Mouse (Mus musculus) neural tube, embryonic 11.5 days (tissue): ENCODE data around the gene Coro6. TPM values are rescaled to one million over a fixed set of nuclear protein-coding genes. Genes with fewer than 3 reads are reported as not detected.

ENCODE experiments used
- ATAC-seq: fragments of 200-750 bp; cut with Nextera tagmentation; 2 replicates; pipeline ENCODE4 v1.8.0; 2017; ENCODE audit warnings: moderate number of reproducible peaks, mild to moderate bottlenecking, moderate TSS enrichment, moderate library complexity; ENCODE audit not compliant: insufficient read depth, low FRiP score, low TSS enrichment
- DNase-seq: peaks from one replicate; pipeline ENCODE4 v3.0.0-alpha.2; 2015; ENCODE audit warnings: low spot score
- H3K27ac ChIP-seq: fragments of 300-500 bp; sonication (generic); 2 replicates; pipeline ENCODE4 v1.5.1; 2014; ENCODE audit warnings: low read depth, mild to moderate bottlenecking, low read length
- H3K27me3 ChIP-seq: fragments of 300-500 bp; sonication (generic); 2 replicates; pipeline ENCODE4 v1.6.1; 2014; ENCODE audit warnings: mild to moderate bottlenecking, low read length, mixed read lengths; ENCODE audit not compliant: control insufficient read depth, insufficient read depth
- H3K36me3 ChIP-seq: fragments of 300-500 bp; sonication (generic); 2 replicates; pipeline ENCODE4 v1.6.1; 2014; ENCODE audit warnings: mild to moderate bottlenecking, low read length, moderate library complexity, mixed read lengths; ENCODE audit not compliant: control insufficient read depth, insufficient read depth
- H3K4me1 ChIP-seq: fragments of 300-500 bp; sonication (generic); 2 replicates; pipeline ENCODE4 v1.6.1; 2014; ENCODE audit warnings: low read length, mixed read lengths; ENCODE audit not compliant: control insufficient read depth, insufficient read depth
- H3K4me2 ChIP-seq: fragments of 300-500 bp; sonication (generic); 2 replicates; pipeline ENCODE4 v1.6.1; 2014; ENCODE audit warnings: low read depth, mild to moderate bottlenecking, moderate library complexity
- H3K4me3 ChIP-seq: fragments of 300-500 bp; sonication (generic); 2 replicates; pipeline ENCODE4 v1.5.1; 2014; ENCODE audit warnings: low read depth, low read length
- H3K9ac ChIP-seq: fragments of 300-500 bp; sonication (generic); 2 replicates; pipeline ENCODE4 v1.6.1; 2014; ENCODE audit warnings: mild to moderate bottlenecking, low read length
- H3K9me3 ChIP-seq: fragments of 300-500 bp; sonication (generic); 2 replicates; pipeline ENCODE4 v1.6.1; 2016; ENCODE audit warnings: low read length; ENCODE audit not compliant: control insufficient read depth
- WGBS: fragments of 180-500 bp; shearing (Covaris S2); extraction: QIAGEN DNeasy Blood & Tissue Kit; methylation state at CpG from one replicate; pipeline ENCODE4 v1.1.7; 2014; 5-methylcytosine and 5-hydroxymethylcytosine counted together
- polyA plus RNA-seq: library from polyadenylated mRNA; unstranded; fragments of >200 nt; fragmentation: Nextera tagmentation; extraction: Ambion mirVana; gene quantifications from 2 replicates; pipeline ENCODE4 v1.2.1, GENCODE M21; 2014

The Coro6 gene
- polyA plus RNA-seq, 1 experiment from 2014 or later = 0.41 TPM

DNA sequence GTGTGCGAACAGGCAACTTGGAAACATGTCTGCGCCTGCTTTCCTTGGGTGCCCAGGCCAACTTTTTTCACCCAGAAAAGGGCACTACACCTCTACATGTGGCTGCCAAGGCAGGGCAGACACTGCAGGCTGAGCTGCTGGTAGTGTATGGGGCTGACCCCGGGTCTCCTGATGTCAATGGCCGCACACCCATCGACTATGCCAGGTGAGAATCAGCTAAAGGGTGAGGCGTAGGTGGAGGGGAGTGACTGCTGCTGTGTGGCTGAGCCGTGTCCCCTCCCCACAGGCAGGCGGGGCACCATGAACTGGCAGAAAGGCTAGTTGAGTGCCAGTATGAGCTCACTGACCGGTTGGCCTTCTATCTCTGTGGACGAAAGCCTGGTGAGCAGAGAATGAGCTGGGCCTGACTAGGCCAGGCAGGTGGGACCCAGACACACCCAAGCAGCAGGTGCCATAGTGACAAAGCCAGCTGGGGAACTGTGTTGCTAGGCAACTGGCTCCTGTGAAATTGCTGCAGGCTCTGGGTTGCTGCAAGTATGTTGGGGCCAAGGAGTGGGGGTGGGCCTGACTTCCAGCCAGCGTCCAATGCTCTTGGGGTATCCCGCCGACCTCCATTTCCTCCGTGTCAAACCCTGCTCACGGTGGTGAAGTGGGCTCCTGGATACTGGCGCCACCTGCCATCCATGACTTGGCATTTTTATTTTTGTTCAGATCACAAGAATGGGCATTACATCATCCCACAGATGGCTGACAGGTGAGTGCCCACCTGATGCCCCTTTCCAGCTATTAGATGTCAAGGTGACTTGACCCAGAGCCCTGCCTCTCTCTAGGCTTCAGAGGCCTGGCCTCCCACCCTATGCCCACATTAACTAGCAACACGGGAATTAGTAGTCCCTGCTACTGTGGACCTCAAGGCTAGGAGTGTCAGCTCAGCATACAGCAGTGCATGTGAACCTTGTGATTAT is 38.4 kb downstream of the Coro6 start:
- peaks cover 11% of the 10 kb centered on the region for H3K4me1 ChIP-seq
- DNase-seq = no peak
- H3K9ac ChIP-seq = no peak overlapping the region
- no peak overlapping the region for H3K4me2 ChIP-seq
- H3K36me3 ChIP-seq = peaks cover 24% of the 10 kb centered on the region
- H3K4me3 ChIP-seq = no peak overlapping the region
- no peaks in the 10 kb centered on the region for H3K27me3 ChIP-seq
- no peak for ATAC-seq
- H3K27ac ChIP-seq = no peak overlapping the region
- H3K9me3 ChIP-seq = no peaks in the 10 kb centered on the region
- 80% methylated on average over 17 of the region's 17 CpGs for WGBS

DNA sequence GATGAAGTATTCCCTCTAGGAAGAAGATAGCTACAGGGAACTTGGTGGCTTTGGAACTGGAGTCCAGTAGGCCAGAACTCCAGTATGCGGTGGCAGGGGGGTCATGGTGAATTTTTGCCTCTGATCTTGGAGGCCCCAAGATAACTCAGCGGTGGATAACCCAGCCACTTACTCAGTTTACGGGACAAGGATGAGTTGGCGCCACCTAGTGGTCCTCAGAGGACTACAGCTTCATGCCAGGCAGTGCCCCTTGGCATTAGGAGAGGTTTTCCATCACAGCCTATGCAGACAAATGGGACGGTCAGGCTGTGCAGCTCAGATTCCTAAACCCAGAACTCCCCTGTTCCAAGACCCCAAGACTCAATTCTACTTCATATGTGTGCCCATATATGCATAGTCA is 39.2 kb downstream of the Coro6 start:
- no peak overlapping the region for H3K4me2 ChIP-seq
- no peaks in the 10 kb centered on the region for H3K27me3 ChIP-seq
- H3K4me1 ChIP-seq = peaks cover 11% of the 10 kb centered on the region
- no peak overlapping the region for H3K27ac ChIP-seq
- WGBS = 27% methylated on average over 5 of the region's 5 CpGs
- DNase-seq (peak; percentile 74), ATAC-seq (no peak)
- no peak overlapping the region for H3K9ac ChIP-seq
- H3K36me3 ChIP-seq = peaks cover 24% of the 10 kb centered on the region
- no peaks in the 10 kb centered on the region for H3K9me3 ChIP-seq
- no peak overlapping the region for H3K4me3 ChIP-seq

DNA sequence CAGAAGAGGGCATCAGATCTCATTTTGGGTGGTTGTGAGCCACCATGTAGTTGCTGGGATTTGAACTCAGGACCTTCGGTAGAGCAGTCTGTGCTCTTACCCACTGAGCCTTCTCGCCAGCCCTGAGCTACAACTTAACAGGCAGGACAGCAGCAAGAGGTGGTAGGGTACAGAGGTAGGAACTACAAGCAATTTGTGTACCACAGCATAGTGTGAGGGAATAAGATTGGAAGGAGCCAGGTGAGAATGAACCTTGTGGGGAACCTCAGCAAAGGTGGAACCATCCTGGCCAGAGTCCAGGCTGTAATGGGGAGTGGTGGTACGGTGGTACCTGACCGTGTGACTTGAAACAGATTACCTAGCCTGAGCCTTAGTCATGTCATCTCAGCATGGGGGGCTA is 39.8 kb downstream of the Coro6 start:
- 93% methylated on average over 4 of the region's 4 CpGs for WGBS
- Histone ChIP-seq H3K9ac (no peak overlapping the region), H3K27ac (no peak overlapping the region), H3K4me1 (peaks cover 9% of the 10 kb centered on the region), H3K36me3 (peaks cover 29% of the 10 kb centered on the region), H3K4me2 (no peak overlapping the region), H3K27me3 (no peaks in the 10 kb centered on the region), H3K4me3 (no peak overlapping the region), H3K9me3 (no peaks in the 10 kb centered on the region)
- DNase-seq (no peak), ATAC-seq (no peak)

DNA sequence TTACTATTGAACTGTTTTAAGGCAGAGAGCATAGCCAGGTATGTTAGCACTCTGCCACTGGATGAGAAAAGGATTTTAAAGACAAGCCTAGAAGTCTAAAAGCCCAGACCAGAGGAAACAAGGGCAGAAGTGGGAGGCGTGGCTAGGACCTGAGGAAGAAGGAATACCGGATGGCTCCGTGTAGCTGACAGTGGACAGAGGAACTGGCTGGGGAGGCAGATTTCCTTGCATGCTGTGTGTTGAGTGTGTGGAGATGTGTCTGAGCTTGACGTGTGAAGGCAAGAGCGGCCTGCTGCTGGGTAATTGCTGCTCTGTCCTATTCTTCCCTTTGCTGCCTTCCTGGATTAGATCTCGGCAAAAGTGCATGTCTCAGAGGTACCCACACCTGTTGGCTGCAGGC is 40.3 kb downstream of the Coro6 start:
- Histone ChIP-seq H3K4me3 (no peak overlapping the region), H3K9ac (no peak overlapping the region), H3K4me1 (peaks cover 5% of the 10 kb centered on the region), H3K36me3 (peaks cover 30% of the 10 kb centered on the region), H3K9me3 (no peaks in the 10 kb centered on the region), H3K4me2 (no peak overlapping the region), H3K27ac (no peak overlapping the region), H3K27me3 (no peaks in the 10 kb centered on the region)
- DNase-seq = no peak
- WGBS = 88% methylated on average over 6 of the region's 6 CpGs
- ATAC-seq = no peak

DNA sequence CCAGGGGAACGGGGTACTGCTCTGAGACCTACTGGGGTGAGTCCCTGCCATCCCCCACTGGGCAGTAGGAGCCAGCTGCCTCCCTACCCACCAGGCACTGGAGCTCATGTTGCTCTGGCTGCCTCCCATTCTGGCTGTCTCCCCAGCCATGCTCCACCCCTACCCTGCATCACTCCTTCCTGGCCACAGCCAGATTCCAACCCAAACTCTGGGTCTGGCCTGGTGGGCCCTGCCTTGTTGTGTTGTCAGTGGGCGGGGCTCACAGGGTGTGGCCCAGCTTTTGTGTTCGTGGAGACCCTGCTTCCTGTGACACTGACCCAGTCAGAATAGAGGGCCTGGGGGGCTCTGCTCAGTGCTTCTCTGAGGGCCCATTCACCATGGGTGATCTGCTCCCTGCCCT is 41.3 kb downstream of the Coro6 start:
- no peaks in the 10 kb centered on the region for H3K27me3 ChIP-seq
- H3K9ac ChIP-seq = no peak overlapping the region
- H3K36me3 ChIP-seq = peaks cover 30% of the 10 kb centered on the region
- no peak overlapping the region for H3K27ac ChIP-seq
- no peaks in the 10 kb centered on the region for H3K9me3 ChIP-seq
- WGBS = 66% methylated on average over 3 of the region's 3 CpGs
- DNase-seq (no peak), ATAC-seq (no peak)
- H3K4me1 ChIP-seq = 0 out of 2 replicates have a peak, but pooled peaks cover 2% of the 10 kb centered on the region
- H3K4me2 ChIP-seq = no peak overlapping the region
- H3K4me3 ChIP-seq = no peak overlapping the region

DNA sequence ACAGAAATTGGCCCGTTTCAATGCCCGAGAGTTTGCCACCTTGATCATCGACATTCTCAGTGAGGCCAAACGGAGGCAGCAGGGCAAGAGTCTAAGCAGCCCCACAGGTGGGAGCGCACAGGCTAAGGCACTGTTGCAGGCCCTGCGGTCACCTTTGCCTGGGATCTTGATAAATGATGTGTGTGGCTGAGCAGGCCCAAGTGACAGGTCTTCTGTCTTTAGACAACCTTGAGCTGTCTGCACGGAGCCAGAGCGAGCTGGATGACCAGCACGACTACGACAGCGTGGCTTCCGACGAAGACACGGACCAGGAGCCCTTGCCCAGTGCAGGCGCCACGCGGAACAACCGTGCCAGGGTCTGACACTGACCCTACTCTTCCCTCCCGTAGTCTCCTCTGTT is 42.2 kb downstream of the Coro6 start:
- Histone ChIP-seq H3K4me3 (no peak overlapping the region), H3K36me3 (peaks cover 27% of the 10 kb centered on the region), H3K27ac (no peak overlapping the region), H3K4me2 (no peak overlapping the region), H3K9ac (no peak overlapping the region), H3K4me1 (0 out of 2 replicates have a peak, but pooled peaks cover 2% of the 10 kb centered on the region), H3K9me3 (no peaks in the 10 kb centered on the region), H3K27me3 (no peaks in the 10 kb centered on the region)
- WGBS = 95% methylated on average over 19 of the region's 19 CpGs
- ATAC-seq = no peak
- DNase-seq = no peak

DNA sequence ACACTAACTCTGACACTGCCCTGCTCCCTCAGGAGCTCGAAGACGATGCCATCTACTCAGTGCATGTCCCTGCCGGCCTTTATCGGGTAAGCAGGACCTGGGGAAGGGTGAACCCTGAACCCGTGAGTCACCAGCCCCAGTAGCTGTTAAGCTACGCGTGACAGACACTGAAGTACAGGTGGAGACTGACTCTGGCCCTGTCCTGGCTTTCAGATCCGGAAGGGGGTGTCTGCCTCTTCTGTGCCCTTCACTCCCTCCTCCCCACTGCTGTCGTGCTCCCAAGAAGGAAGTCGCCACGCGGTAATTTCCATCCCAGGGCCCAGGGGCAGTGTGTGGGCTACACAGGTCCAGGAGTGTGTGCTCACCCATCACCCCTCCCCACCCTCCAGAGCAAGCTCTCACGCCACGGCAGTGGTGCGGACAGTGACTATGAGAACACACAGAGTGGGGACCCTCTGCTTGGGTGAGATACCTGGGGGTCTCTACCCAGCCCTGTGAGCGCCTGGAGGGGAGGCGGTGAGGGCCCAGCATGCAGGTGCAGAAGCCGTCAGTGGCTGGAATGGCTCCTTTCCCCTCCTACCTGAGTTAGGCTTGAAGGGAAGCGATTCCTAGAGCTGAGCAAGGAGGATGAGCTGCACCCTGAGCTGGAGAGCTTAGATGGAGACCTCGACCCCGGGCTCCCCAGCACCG is 43.2 kb downstream of the Coro6 start:
- Histone ChIP-seq H3K9ac (no peak overlapping the region), H3K4me3 (no peak overlapping the region), H3K27me3 (no peaks in the 10 kb centered on the region), H3K27ac (no peak overlapping the region), H3K4me2 (no peak overlapping the region), H3K9me3 (no peaks in the 10 kb centered on the region), H3K36me3 (peaks cover 26% of the 10 kb centered on the region), H3K4me1 (0 out of 2 replicates have a peak, but pooled peaks cover 2% of the 10 kb centered on the region)
- DNase-seq (no peak), ATAC-seq (no peak)
- WGBS = 93% methylated on average over 22 of the region's 22 CpGs

DNA sequence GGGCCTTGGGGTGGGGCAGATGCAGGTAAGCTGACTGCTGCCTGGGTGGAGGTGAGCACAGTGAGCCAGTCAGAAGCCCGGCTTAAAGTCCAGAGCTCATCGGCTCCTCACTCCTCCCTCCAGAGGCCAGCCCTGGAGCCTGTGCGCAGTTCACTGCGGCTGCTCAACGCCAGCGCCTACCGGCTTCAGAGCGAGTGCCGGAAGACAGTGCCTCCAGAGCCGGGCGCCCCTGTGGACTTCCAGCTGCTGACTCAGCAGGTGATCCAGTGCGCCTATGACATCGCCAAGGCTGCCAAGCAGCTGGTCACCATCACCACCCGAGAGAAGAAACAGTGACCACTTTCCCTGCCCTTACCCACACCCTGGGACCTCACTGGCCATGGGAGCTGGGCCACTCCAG is 44.1 kb downstream of the Coro6 start:
- Histone ChIP-seq H3K27ac (no peak overlapping the region), H3K4me3 (no peak overlapping the region), H3K4me1 (0 out of 2 replicates have a peak, but pooled peaks cover 2% of the 10 kb centered on the region), H3K9me3 (no peaks in the 10 kb centered on the region), H3K4me2 (no peak overlapping the region), H3K27me3 (no peaks in the 10 kb centered on the region), H3K9ac (no peak overlapping the region), H3K36me3 (peaks cover 26% of the 10 kb centered on the region)
- 84% methylated on average over 14 of the region's 14 CpGs for WGBS
- no peak for ATAC-seq
- DNase-seq = no peak
